Mouse (Mus musculus) brown adipose tissue, adult 24 weeks (tissue): ENCODE results near the gene Aldh3a2. TPM values are rescaled to one million over a fixed set of nuclear protein-coding genes. Genes with fewer than 3 reads are reported as not detected.
"Not testable (repeated sequence)": the region's sequence is repeated elsewhere in the genome, so short reads cannot be mapped to it uniquely, and the experiment has no call there.

ENCODE experiments used
- H3K27ac ChIP-seq: fragments of 200-500 bp; replicated peaks from 2 replicates; pipeline ENCODE4 v1.5.1; 2012; ENCODE audit warnings: low read depth, mild to moderate bottlenecking, low read length
- H3K4me1 ChIP-seq: fragments of 200-500 bp; 2 replicates; pipeline ENCODE4 v1.6.1; 2012; ENCODE audit warnings: low read length, mixed read lengths; ENCODE audit not compliant: control insufficient read depth, insufficient read depth, insufficient read length
- H3K4me3 ChIP-seq: fragments of 200-500 bp; 2 replicates; pipeline ENCODE4 v1.5.1; 2012; ENCODE audit warnings: low read depth, mild to moderate bottlenecking, low read length, moderate library complexity; ENCODE audit not compliant: insufficient read depth
- polyA plus RNA-seq: library from polyadenylated mRNA; stranded (reverse); fragments of >200 nt; gene quantifications from 2 replicates; pipeline ENCODE4 v1.2.4, GENCODE M21; 2012; ENCODE audit not compliant: missing spikeins, insufficient read depth, insufficient read length

Aldh3a2 gene
- polyA plus RNA-seq: 25.9 and 29.9 TPM in 2 replicates

- peak within 1 kb of the TSS; percentile 84 for H3K4me3 ChIP-seq
- H3K27ac ChIP-seq: peak within 1 kb of the TSS; percentile 86
- no peaks in the 10 kb centered on the region for H3K4me1 ChIP-seq
Observed at GRCm38 (mm10) chr11:61266551-61267533, at the start of gene Aldh3a2. Gene Aldh3a2, minus strand, starts transcription at chr11:61267464.

- H3K4me3 ChIP-seq: no peak overlapping the region
- H3K27ac ChIP-seq: no peak overlapping the region
- H3K4me1 ChIP-seq: no peaks in the 10 kb centered on the region
Observed at GRCm38 (mm10) chr11:61316864-61317263, 49.6 kb upstream of the Aldh3a2 start.

- Histone ChIP-seq H3K4me3 (no peak overlapping the region), H3K27ac (no peak overlapping the region), H3K4me1 (0 out of 2 replicates have a peak, but pooled peaks cover 2% of the 10 kb centered on the region)
Observed at GRCm38 (mm10) chr11:61310321-61310720, 43.1 kb upstream of the Aldh3a2 start.

- Histone ChIP-seq H3K4me3 (no peak overlapping the region), H3K4me1 (0 out of 2 replicates have a peak, but pooled peaks cover 2% of the 10 kb centered on the region), H3K27ac (no peak overlapping the region)
Observed at GRCm38 (mm10) chr11:61309831-61310230, 42.6 kb upstream of the Aldh3a2 start.

- H3K4me3 ChIP-seq: no peak overlapping the region
- H3K27ac ChIP-seq: no peak overlapping the region
- H3K4me1 ChIP-seq: 0 out of 2 replicates have a peak, but pooled peaks cover 2% of the 10 kb centered on the region
Observed at GRCm38 (mm10) chr11:61307795-61308194, 40.5 kb upstream of the Aldh3a2 start.

- Histone ChIP-seq H3K4me1 (peaks cover 7% of the 10 kb centered on the region; the same call in 1 of the 2 replicates), H3K4me3 (no peak overlapping the region), H3K27ac (no peak overlapping the region)
Observed at GRCm38 (mm10) chr11:61305377-61305776, 38.1 kb upstream of the Aldh3a2 start.

GRCm38 (mm10) chr11:61304535-61304934 lies 37.3 kb upstream of the Aldh3a2 start:
- not testable (repeated sequence) for H3K4me3 ChIP-seq, H3K27ac ChIP-seq, H3K4me1 ChIP-seq

- H3K27ac ChIP-seq: peak overlapping the region; percentile 81
- H3K4me1 ChIP-seq: peaks cover 8% of the 10 kb centered on the region; the same call in 1 of the 2 replicates
- H3K4me3 ChIP-seq: peak overlapping the region; percentile 31
Observed at GRCm38 (mm10) chr11:61300716-61301392, 33.6 kb upstream of the Aldh3a2 start.

GRCm38 (mm10) chr11:61300205-61300604 lies 32.9 kb upstream of the Aldh3a2 start:
- Histone ChIP-seq H3K4me3 (no peak overlapping the region), H3K4me1 (peaks cover 8% of the 10 kb centered on the region; the same call in 1 of the 2 replicates), H3K27ac (peak overlapping the region; percentile 81)

DNA sequence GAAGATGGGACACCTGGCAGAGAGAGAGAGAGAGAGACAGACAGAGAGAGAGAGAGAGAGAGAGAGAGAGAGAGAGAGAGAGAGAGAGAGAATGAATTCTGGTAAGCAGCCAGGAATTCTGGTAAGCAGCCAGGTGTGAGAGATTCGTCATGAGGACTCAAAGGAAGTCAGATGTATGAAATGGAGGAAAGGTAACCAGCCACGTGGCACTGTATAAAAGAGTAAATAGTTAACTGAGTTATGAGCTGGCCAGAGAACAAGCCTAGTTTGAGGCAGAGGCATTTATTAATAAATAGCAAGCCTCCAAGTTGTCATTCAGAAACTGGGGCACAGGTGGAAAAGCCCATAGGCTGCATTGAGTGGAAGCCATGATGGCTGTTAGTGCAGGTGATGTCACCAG lies 30.6 kb upstream of the Aldh3a2 start:
- Histone ChIP-seq H3K4me3 (no peak overlapping the region), H3K4me1 (peaks cover 11% of the 10 kb centered on the region; the same call in 1 of the 2 replicates), H3K27ac (no peak overlapping the region)

DNA sequence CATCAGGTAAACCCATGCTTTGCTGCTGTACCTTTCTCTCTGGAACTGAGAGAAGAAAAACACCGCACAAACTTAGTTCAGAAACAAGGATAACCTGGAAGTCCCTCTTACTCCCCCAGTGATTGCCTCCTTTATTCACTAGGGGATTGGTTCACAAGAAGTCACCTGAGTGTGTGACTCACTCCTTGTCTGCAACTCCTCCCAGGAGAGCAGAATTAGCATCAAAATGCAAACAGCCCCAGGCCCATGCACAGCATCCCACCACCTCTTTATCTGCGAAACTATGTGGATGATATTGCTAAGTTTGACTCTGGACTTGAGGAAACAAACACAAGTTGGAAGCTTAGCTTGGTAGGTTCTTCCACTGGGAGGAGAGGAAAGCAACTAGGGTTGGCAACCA lies 30.1 kb upstream of the Aldh3a2 start:
- Histone ChIP-seq H3K4me3 (no peak overlapping the region), H3K4me1 (peaks cover 11% of the 10 kb centered on the region; the same call in 1 of the 2 replicates), H3K27ac (no peak overlapping the region)

GRCm38 (mm10) chr11:61296556-61296955 lies 29.3 kb upstream of the Aldh3a2 start:
- no peak overlapping the region for H3K4me3 ChIP-seq
- no peak overlapping the region for H3K27ac ChIP-seq
- peaks cover 11% of the 10 kb centered on the region; the same call in 1 of the 2 replicates for H3K4me1 ChIP-seq

GRCm38 (mm10) chr11:61295556-61295955 lies 28.3 kb upstream of the Aldh3a2 start:
- H3K27ac ChIP-seq: no peak overlapping the region
- H3K4me1 ChIP-seq: peaks cover 8% of the 10 kb centered on the region; the same call in 1 of the 2 replicates

DNA sequence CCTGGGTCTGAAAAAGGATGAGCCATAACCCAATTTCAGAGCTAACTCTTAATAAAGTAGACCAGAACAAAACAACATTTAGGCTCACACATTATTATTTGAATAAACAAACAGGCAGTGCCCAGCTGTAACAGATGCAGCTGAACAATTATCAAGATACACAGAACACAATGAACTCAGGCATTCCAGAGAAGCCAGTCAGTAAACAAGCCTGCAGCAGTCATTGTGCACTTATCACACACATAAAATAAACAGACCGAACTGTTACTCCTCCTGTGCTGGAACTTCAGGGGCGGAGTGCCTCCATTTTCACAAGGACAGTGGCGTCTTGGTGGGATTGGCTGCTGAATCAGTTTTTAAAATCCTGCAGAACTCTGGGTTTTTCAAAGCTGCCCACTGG lies 27.2 kb upstream of the Aldh3a2 start:
- peak overlapping the region; percentile 51 for H3K27ac ChIP-seq
- 0 out of 2 replicates have a peak, but pooled peaks cover 3% of the 10 kb centered on the region for H3K4me1 ChIP-seq
- no peak overlapping the region for H3K4me3 ChIP-seq

More at GRCm38 (mm10) chr11:61295556-61295955, 28.3 kb upstream of the Aldh3a2 start:
- no peak overlapping the region for H3K4me3 ChIP-seq

DNA sequence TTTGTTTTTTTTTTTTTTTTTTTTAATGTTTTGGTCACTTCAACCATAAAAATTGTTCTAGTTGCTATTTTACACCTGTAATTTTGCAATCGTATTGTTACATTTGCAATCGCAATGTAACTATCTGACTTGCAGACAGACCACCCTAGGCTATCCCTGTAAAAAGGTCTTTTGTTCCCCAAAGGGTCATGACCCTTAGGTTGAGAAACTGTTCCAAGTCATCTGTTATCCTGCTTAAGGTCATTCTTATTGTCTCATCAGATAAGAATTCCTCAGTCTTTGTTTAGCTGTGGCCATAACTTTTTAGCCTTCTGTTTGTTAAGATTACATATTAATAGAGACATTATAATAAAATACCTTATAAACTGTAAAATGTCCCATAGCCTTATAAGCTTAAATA lies 26.0 kb upstream of the Aldh3a2 start:
- H3K4me3 ChIP-seq: no peak overlapping the region
- H3K4me1 ChIP-seq: 0 out of 2 replicates have a peak, but pooled peaks cover 3% of the 10 kb centered on the region
- H3K27ac ChIP-seq: no peak overlapping the region
